Mouse (Mus musculus) intestine, embryonic 15.5 days (tissue): ENCODE data around the gene Ahrr. TPM values are rescaled to one million over a fixed set of nuclear protein-coding genes. Genes with fewer than 3 reads are reported as not detected.

ENCODE experiments used
- ATAC-seq: fragments of 200-750 bp; cut with Nextera tagmentation; 2 replicates; pipeline ENCODE4 v1.8.0; 2017; ENCODE audit warnings: moderate TSS enrichment, moderate library complexity
- H3K27ac ChIP-seq: fragments of 300-500 bp; sonication (generic); 2 replicates; pipeline ENCODE4 v1.5.1; 2015; ENCODE audit warnings: mild to moderate bottlenecking, inconsistent platforms
- H3K27me3 ChIP-seq: fragments of 300-500 bp; sonication (generic); replicated peaks from 2 replicates; pipeline ENCODE4 v1.6.1; 2015; ENCODE audit warnings: inconsistent platforms
- H3K36me3 ChIP-seq: fragments of 300-500 bp; sonication (generic); 2 replicates; pipeline ENCODE4 v1.6.1; 2015; ENCODE audit warnings: inconsistent platforms
- H3K4me1 ChIP-seq: fragments of 300-500 bp; sonication (generic); replicated peaks from 2 replicates; pipeline ENCODE4 v1.6.1; 2015; ENCODE audit warnings: inconsistent platforms
- H3K4me2 ChIP-seq: fragments of 300-500 bp; sonication (generic); replicated peaks from 2 replicates; pipeline ENCODE4 v1.6.1; 2015; ENCODE audit warnings: mild to moderate bottlenecking, inconsistent platforms
- H3K4me3 ChIP-seq: fragments of 300-500 bp; sonication (generic); replicated peaks from 2 replicates; pipeline ENCODE4 v1.5.1; 2015; ENCODE audit warnings: inconsistent platforms
- H3K9ac ChIP-seq: fragments of 300-500 bp; sonication (generic); 2 replicates; pipeline ENCODE4 v1.6.1; 2015; ENCODE audit warnings: inconsistent platforms
- H3K9me3 ChIP-seq: fragments of 300-500 bp; sonication (generic); 2 replicates; pipeline ENCODE4 v1.6.1; 2016; ENCODE audit warnings: inconsistent platforms
- WGBS: fragments of 180-500 bp; shearing (Covaris S2); methylation state at CpG from one replicate; pipeline ENCODE4 v1.1.7; 2015; 5-methylcytosine and 5-hydroxymethylcytosine counted together
- polyA plus RNA-seq: library from polyadenylated mRNA; unstranded; fragments of >200 nt; fragmentation: Nextera tagmentation; extraction: Ambion mirVana; gene quantifications from 2 replicates; pipeline ENCODE4 v1.2.1, GENCODE M21; 2015

Ahrr gene
- polyA plus RNA-seq, 1 experiment from 2014 or later, result 0.28 TPM

DNA sequence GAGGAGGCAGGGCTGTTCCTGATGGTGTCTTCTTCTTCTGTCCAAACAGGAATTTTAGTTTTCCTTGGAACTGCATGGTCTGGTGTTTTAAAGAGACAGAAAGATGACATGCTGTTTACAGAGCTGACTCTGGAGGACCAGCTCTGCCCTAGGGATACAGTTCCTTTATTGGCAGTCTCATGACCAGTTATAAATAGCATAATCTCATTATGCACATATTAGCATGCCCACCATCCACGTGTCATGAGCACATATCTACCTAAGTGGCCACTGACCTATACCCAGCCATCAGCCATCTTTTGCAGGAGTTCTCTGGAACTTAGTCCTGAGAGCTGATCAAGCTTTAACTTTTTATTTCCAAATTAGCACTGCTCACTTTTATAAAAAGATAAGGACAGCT, 71.5 kb downstream of the Ahrr start:
- Histone ChIP-seq H3K4me2 (no peak overlapping the region), H3K9ac (no peak overlapping the region), H3K4me1 (no peaks in the 10 kb centered on the region), H3K27ac (no peak overlapping the region), H3K36me3 (no peaks in the 10 kb centered on the region), H3K9me3 (no peaks in the 10 kb centered on the region), H3K4me3 (no peak overlapping the region), H3K27me3 (no peaks in the 10 kb centered on the region)
- ATAC-seq, result no peak
- WGBS, result 47% methylated on average over 1 of the region's 1 CpGs

DNA sequence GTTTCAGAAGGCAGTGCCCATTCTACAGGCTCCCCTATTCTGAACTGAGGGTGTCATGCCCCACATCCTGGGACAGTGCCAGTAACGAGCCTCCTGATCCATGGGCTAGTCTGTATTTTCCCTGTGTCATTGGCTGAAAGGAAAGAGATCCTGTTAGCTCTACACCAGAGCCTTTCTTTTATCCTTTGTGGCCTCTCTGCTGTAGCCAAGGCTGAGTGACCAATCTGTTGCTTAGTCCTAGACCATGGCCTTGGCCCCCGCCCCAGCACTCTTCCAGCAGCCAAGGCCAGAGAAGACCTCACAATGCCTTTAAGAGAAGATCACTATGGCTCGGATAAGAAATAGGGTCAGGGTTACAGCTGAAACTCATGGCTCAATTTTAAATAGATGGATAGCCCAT, 73.7 kb downstream of the Ahrr start:
- H3K27ac ChIP-seq, result no peak overlapping the region
- H3K4me2 ChIP-seq, result no peak overlapping the region
- ATAC-seq, result no peak
- no peaks in the 10 kb centered on the region for H3K36me3 ChIP-seq
- H3K9me3 ChIP-seq, result no peaks in the 10 kb centered on the region
- no peak overlapping the region for H3K9ac ChIP-seq
- 77% methylated on average over 3 of the region's 3 CpGs for WGBS
- no peak overlapping the region for H3K4me3 ChIP-seq
- H3K27me3 ChIP-seq, result no peaks in the 10 kb centered on the region
- no peaks in the 10 kb centered on the region for H3K4me1 ChIP-seq

DNA sequence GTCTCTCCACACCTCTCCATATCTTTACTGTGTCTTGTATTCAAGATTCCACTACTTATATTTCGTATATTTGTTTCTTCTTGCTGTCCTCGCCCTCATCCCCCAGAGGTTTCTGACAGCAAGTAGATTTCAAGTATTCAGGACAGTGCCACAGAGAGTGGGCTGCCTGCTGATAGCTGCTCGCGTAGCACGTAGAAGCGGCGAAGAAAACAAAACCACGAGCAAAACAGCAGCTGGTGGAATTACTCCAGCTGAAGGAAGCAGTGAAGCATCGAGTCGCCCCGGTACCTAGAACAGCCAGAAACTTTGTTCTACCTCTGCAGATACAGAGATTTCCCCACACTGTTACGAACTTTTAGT, 83.2 kb downstream of the Ahrr start:
- H3K9me3 ChIP-seq, result no peaks in the 10 kb centered on the region
- WGBS, result 18% methylated on average over 12 of the region's 12 CpGs
- peak overlapping the region; percentile 75 for H3K9ac ChIP-seq
- H3K4me1 ChIP-seq, result peaks cover 9% of the 10 kb centered on the region
- ATAC-seq, result peak; percentile 65; the same call in 1 of the 2 replicates
- peak overlapping the region; percentile 73 for H3K4me3 ChIP-seq
- peak overlapping the region; percentile 80 for H3K4me2 ChIP-seq
- H3K27ac ChIP-seq, result peak overlapping the region; percentile 89
- no peaks in the 10 kb centered on the region for H3K27me3 ChIP-seq
- H3K36me3 ChIP-seq, result peaks cover 3% of the 10 kb centered on the region

DNA sequence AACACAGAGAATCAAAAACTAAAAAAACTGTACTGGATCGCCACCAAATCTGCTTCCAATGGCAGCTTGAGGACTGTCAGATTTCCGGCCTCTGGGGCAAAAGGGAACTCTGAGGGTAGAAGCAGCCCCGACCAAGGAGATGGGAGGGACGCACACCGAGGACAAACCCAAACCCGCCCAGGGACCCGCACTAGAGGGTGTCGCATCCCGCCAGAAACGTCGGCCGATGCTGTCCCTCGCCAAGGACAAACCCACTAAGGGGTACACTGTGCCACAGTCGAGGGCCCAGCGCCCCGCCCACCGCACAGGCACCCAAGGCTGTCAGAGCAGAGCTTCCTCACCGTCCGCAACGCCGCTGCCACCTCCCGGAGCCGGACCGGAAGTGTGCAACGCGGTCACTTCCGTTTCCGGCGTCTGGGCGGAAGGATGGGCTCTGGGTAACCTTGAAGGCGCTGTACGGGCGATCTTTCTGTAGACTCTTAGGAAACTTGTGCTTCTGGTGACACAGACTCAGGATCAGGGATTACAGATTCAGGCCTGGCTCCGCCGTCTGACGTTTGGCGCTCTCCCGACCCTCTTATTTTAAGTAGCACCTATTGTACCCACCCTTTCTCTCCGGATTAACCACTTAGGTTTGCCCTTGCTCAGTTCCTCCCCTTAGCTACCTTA, 83.7 kb downstream of the Ahrr start, which contains the start of gene Exoc3:
Gene Exoc3, minus strand, starts transcription at position 416 of the 669 bp plus-strand sequence.
- peak within 1 kb of the TSS; percentile 75 for H3K9ac ChIP-seq
- no peaks in the 10 kb centered on the region for H3K27me3 ChIP-seq
- H3K27ac ChIP-seq, result peak within 1 kb of the TSS; percentile 89
- H3K4me3 ChIP-seq, result peak within 1 kb of the TSS; percentile 73
- no peaks in the 10 kb centered on the region for H3K9me3 ChIP-seq
- peaks cover 8% of the 10 kb centered on the region for H3K36me3 ChIP-seq
- peak within 1 kb of the TSS; percentile 80 for H3K4me2 ChIP-seq
- H3K4me1 ChIP-seq, result peaks cover 9% of the 10 kb centered on the region
- under 1% methylated on average over 39 of the region's 39 CpGs for WGBS
- peak; percentile 99 for ATAC-seq

DNA sequence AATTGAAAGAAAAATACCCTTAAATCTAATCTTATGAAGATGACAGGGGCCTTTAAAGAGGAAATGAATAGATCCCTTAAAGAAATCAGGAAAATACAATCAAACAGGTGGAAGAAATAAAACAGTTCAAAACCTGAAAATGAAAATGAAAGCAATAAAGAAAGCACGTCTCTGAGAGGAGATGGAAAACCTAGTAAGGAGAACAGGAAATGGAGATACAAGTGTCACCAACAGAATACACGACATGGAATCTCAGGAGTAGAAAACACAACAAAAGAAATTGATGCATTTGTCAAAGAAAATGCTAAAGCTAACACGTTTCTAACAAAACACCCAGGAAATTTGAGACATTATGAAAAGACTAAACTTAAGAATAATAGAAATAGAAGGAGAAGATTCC, 95.7 kb downstream of the Ahrr start:
- 82% methylated on average over 3 of the region's 3 CpGs for WGBS
- Histone ChIP-seq H3K27me3 (no peaks in the 10 kb centered on the region), H3K4me2 (no peak overlapping the region), H3K36me3 (peaks cover 17% of the 10 kb centered on the region; the same call in 1 of the 2 replicates), H3K4me1 (no peaks in the 10 kb centered on the region), H3K27ac (no peak overlapping the region), H3K9me3 (no peaks in the 10 kb centered on the region), H3K4me3 (no peak overlapping the region), H3K9ac (no peak overlapping the region)
- no peak for ATAC-seq

DNA sequence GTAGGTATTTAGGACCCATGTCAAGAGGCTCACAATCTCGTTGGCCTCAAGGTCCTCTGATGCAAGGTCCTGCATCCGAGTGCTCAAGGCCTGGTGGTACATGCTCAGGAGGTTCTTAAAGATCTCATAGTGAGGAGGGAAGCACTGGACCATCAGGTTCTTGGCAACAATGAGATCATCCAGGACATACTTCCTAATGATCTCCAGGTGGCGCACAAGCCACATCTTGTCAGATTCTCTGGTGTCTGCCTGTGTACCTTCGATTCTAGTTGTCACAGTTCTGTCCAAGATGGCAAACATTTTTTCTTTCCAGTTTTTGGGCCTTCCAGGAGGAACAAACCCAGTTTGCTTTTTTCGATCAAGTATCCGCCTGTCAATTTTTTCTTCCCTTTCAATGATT, 99.5 kb downstream of the Ahrr start:
- H3K4me1 ChIP-seq, result no peaks in the 10 kb centered on the region
- no peak overlapping the region for H3K27ac ChIP-seq
- no peaks in the 10 kb centered on the region for H3K27me3 ChIP-seq
- no peak overlapping the region for H3K9ac ChIP-seq
- no peaks in the 10 kb centered on the region for H3K9me3 ChIP-seq
- H3K36me3 ChIP-seq, result 0 out of 2 replicates have a peak, but pooled peaks cover 19% of the 10 kb centered on the region
- H3K4me2 ChIP-seq, result no peak overlapping the region
- 78% methylated on average over 6 of the region's 6 CpGs for WGBS
- no peak overlapping the region for H3K4me3 ChIP-seq
- no peak for ATAC-seq

DNA sequence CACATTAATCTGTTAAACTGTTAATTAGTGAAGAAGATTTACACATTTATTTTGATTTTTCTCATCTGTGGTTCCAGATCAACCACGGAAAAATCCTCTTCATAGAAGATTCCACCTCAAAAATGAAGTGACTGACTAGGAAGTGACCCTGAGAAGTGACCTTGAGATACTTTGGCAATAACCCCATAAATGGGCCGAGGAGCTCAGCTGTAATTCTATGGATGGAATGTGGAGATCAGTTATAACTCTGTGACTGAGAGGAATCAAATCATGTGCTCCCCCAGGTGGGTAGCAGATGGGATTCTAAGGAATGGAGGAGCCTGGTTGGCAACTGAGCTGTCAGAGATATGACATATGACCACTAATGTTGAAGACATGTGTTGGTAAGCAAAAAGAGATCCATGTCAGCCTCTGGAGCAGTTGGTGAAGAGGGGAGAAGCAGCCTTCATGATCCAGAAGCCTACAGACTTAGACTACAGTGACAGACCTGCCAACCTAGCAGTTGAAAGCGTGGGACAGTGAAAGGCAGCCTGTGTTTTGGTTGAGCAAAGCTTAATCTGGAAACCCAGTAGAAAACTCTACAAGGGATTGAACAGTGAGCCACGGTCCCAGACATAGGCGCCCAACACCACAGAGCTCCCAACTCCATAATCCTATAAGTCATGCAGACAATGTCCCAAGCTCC, 109.0 kb downstream of the Ahrr start:
- H3K27me3 ChIP-seq, result no peaks in the 10 kb centered on the region
- H3K27ac ChIP-seq, result no peak overlapping the region
- H3K9me3 ChIP-seq, result no peaks in the 10 kb centered on the region
- WGBS, result 90% methylated on average over 5 of the region's 5 CpGs
- no peak overlapping the region for H3K9ac ChIP-seq
- ATAC-seq, result no peak
- no peaks in the 10 kb centered on the region for H3K4me1 ChIP-seq
- no peak overlapping the region for H3K4me3 ChIP-seq
- no peak overlapping the region for H3K4me2 ChIP-seq
- peaks cover 15% of the 10 kb centered on the region for H3K36me3 ChIP-seq

DNA sequence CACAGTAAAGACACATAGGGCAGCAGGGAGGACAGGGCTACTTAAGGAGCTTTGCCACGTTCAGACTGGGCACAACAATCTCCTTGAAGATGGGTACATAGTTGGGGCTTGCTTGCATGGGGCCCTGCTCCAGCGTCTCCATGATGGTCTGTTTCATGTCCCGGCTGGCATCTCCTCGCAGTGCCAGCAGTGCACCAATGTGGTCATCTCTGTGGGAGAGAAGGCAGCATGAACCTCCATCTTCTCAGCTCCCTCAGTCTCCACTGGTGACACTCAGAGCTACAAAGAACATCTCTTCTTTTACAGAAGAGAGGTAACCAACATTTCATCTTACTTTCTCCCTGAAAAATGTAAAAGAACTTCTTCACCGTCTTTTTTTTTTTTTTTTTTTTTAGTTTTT, 120.1 kb downstream of the Ahrr start:
- Histone ChIP-seq H3K4me1 (0 out of 2 replicates have a peak, but pooled peaks cover 2% of the 10 kb centered on the region), H3K27ac (no peak overlapping the region), H3K4me2 (no peak overlapping the region), H3K9me3 (no peaks in the 10 kb centered on the region), H3K27me3 (no peaks in the 10 kb centered on the region), H3K4me3 (no peak overlapping the region), H3K36me3 (peaks cover 24% of the 10 kb centered on the region), H3K9ac (no peak overlapping the region)
- no peak for ATAC-seq
- WGBS, result 95% methylated on average over 5 of the region's 5 CpGs

DNA sequence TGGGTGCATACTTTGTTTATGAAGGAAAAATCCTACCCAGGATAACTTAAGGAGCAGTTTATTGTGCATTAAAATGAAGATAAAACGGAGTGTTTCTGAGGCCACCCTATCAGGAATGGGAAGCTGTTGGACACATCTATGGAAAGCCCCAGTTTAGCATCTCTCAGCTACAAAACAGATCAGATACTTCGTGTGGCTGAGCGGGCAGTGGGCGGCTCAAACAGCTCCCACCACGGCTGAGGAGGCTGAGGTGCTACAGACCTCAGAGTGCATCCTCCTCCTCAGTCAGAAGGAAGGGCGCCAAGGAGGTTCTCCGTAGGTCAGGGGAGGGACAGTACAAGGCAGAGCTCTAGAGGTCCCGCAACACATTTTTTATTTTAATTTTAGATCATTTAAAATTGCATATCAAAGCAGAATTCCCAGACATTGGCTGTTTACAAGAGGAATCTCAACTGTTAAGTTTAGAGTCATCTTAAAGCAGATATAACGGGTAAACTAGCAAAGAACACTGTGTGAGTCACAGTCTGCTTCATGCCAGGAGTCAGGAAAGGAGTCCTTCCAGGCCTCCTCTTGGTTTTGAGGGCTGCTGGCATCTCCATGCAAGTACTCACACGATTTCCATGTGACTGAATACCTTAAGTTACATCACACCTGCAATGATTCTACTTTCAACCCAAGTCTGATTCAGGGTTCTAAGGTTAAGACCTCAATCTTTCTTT, 122.5 kb downstream of the Ahrr start:
- H3K9ac ChIP-seq, result no peak overlapping the region
- H3K9me3 ChIP-seq, result no peaks in the 10 kb centered on the region
- H3K4me1 ChIP-seq, result 0 out of 2 replicates have a peak, but pooled peaks cover 10% of the 10 kb centered on the region
- H3K4me3 ChIP-seq, result no peak overlapping the region
- H3K27ac ChIP-seq, result no peak overlapping the region
- no peak overlapping the region for H3K4me2 ChIP-seq
- ATAC-seq, result no peak
- 87% methylated on average over 10 of the region's 10 CpGs for whole genome bisulfite sequencing
- peaks cover 22% of the 10 kb centered on the region for H3K36me3 ChIP-seq
- no peaks in the 10 kb centered on the region for H3K27me3 ChIP-seq

- Histone ChIP-seq H3K9ac (no peak overlapping the region; the same call in 1 of the 2 replicates), H3K4me3 (no peak overlapping the region), H3K9me3 (no peaks in the 10 kb centered on the region), H3K27ac (no peak overlapping the region), H3K36me3 (peaks cover 4% of the 10 kb centered on the region), H3K4me1 (0 out of 2 replicates have a peak, but pooled peaks cover 10% of the 10 kb centered on the region), H3K4me2 (no peak overlapping the region), H3K27me3 (no peaks in the 10 kb centered on the region)
- 87% methylated on average over 2 of the region's 2 CpGs for WGBS
- ATAC-seq, result no peak; the same call in 1 of the 2 replicates
Measured at GRCm38 (mm10) chr13:74167492-74167891, 124.6 kb downstream of the Ahrr start.

- Histone ChIP-seq H3K4me3 (peak overlapping the region; percentile 43), H3K4me1 (0 out of 2 replicates have a peak, but pooled peaks cover 10% of the 10 kb centered on the region), H3K27me3 (no peaks in the 10 kb centered on the region), H3K27ac (no peak overlapping the region), H3K9ac (peak overlapping the region; percentile 51), H3K36me3 (peaks cover 3% of the 10 kb centered on the region; the same call in 1 of the 2 replicates), H3K9me3 (no peaks in the 10 kb centered on the region), H3K4me2 (peak overlapping the region; percentile 77)
- ATAC-seq, result peak; percentile 28
- whole genome bisulfite sequencing, result 9% methylated on average over 9 of the region's 9 CpGs
Measured at GRCm38 (mm10) chr13:74167057-74167413, 125.1 kb downstream of the Ahrr start.

GRCm38 (mm10) chr13:74166348-74167056, 125.6 kb downstream of the Ahrr start:
- 6% methylated on average over 19 of the region's 19 CpGs for WGBS
- peak overlapping the region; percentile 77 for H3K4me2 ChIP-seq
- 0 out of 2 replicates have a peak, but pooled peaks cover 10% of the 10 kb centered on the region for H3K4me1 ChIP-seq
- no peaks in the 10 kb centered on the region for H3K27me3 ChIP-seq
- peak; percentile 90 for ATAC-seq
- H3K9me3 ChIP-seq, result no peaks in the 10 kb centered on the region
- H3K9ac ChIP-seq, result peak overlapping the region; percentile 51
- peak overlapping the region; percentile 43 for H3K4me3 ChIP-seq
- no peak overlapping the region for H3K27ac ChIP-seq
- peaks cover 3% of the 10 kb centered on the region; the same call in 1 of the 2 replicates for H3K36me3 ChIP-seq
